Mouse (Mus musculus) cerebellum, adult 11-12 months (tissue): ENCODE results near the gene Pctp.
A peak's percentile ranks its signal among the peaks of the same experiment; 100 is the strongest.

ENCODE experiments used
- DNase-seq: peaks from one replicate; pipeline ENCODE4 v3.0.0; 2022

The Pctp gene

GRCm38 (mm10) chr11:90002231-90002986 is at the start of gene Pctp:
Gene Pctp (minus strand): TSS chr11:90002894.
- DNase-seq = peak; percentile 89

GRCm38 (mm10) chr11:90050016-90050415 is 47.3 kb upstream of the Pctp start:
- DNase-seq = no peak

- DNase-seq = no peak
Measured at GRCm38 (mm10) chr11:90047271-90047670, 44.6 kb upstream of the Pctp start.

GRCm38 (mm10) chr11:90046211-90046610 is 43.5 kb upstream of the Pctp start:
- no peak for DNase-seq

GRCm38 (mm10) chr11:90044459-90044858 is 41.8 kb upstream of the Pctp start:
- DNase-seq = no peak

GRCm38 (mm10) chr11:90038022-90038421 is 35.3 kb upstream of the Pctp start:
- DNase-seq = no peak

- no peak for DNase-seq
Measured at GRCm38 (mm10) chr11:90036416-90036815, 33.7 kb upstream of the Pctp start.

GRCm38 (mm10) chr11:90035532-90035931 is 32.8 kb upstream of the Pctp start:
- no peak for DNase-seq

GRCm38 (mm10) chr11:90034646-90035045 is 32.0 kb upstream of the Pctp start:
- DNase-seq = no peak

GRCm38 (mm10) chr11:90033442-90033841 is 30.7 kb upstream of the Pctp start:
- DNase-seq = no peak

GRCm38 (mm10) chr11:90032807-90033206 is 30.1 kb upstream of the Pctp start:
- DNase-seq = no peak

GRCm38 (mm10) chr11:90031076-90031475 is 28.4 kb upstream of the Pctp start:
- no peak for DNase-seq

GRCm38 (mm10) chr11:90030557-90030956 is 27.9 kb upstream of the Pctp start:
- DNase-seq = no peak

- DNase-seq = no peak
Measured at GRCm38 (mm10) chr11:90029841-90030398, 27.2 kb upstream of the Pctp start, which contains the start of gene Tmem100. Gene Tmem100 (plus strand): TSS chr11:90030348.

- no peak for DNase-seq
Measured at GRCm38 (mm10) chr11:90029354-90029753, 26.7 kb upstream of the Pctp start.

GRCm38 (mm10) chr11:90028746-90029145 is 26.1 kb upstream of the Pctp start:
- no peak for DNase-seq

GRCm38 (mm10) chr11:90027216-90027615 is 24.5 kb upstream of the Pctp start:
- DNase-seq = no peak

GRCm38 (mm10) chr11:90026802-90027174 is 24.1 kb upstream of the Pctp start:
- no peak for DNase-seq

- DNase-seq = no peak
Measured at GRCm38 (mm10) chr11:90025891-90026801, 23.5 kb upstream of the Pctp start.

GRCm38 (mm10) chr11:90019161-90019560 is 16.5 kb upstream of the Pctp start:
- no peak for DNase-seq

- no peak for DNase-seq
Measured at GRCm38 (mm10) chr11:90015281-90015680, 12.6 kb upstream of the Pctp start.

GRCm38 (mm10) chr11:90013657-90014056 is 11.0 kb upstream of the Pctp start:
- no peak for DNase-seq

- DNase-seq = no peak
Measured at GRCm38 (mm10) chr11:90007791-90008531, 5.3 kb upstream of the Pctp start.
